Comparison of ENCODE assay signal across 24 mouse cellular contexts in the genomic region with DNA sequence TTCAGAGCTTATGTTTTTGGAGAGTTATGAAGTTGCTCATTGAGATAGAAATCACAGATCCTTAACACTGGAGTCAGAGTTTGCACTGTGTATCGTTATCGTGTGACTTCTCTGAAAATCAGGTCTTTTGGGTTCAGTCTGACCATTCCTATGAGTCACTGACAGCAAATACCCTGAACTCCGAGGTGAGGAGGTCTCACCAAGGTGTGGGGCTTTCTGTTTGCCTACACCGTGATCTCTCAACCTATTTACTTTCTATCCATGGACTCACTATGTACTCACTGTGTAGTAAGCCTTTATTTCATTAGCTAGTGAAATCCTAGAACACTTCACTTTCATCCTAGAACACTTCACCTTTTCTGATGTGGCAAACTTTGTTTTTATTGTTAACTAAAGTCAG.
"Had no signal": no experiment of that assay in that cellular context is flagged by ENCODE, and none has a peak within 500 bp of the region (broad histone marks: within the 10 kb centered on the region; RNA-seq: fewer than 3 reads in every experiment).

No protein-coding gene starts in this region.

- DNase-seq: gastrocnemius, adult 2 months; gastrocnemius, postnatal 10 days; gastrocnemius, postnatal 25 days; heart, postnatal 10 days; heart, postnatal 4 days; kidney, adult 18-20 months; kidney, adult 8-10 months; kidney, postnatal 10 days; kidney, postnatal 25 days; kidney, postnatal 4 days; liver, embryonic 13.5 days had no signal

- ATAC-seq: hindbrain, embryonic 16.5 days; inflammation-experienced regulatory T-cells, adult 6 months; intestine, embryonic 15.5 days; intestine, postnatal 0 days had no signal

- H3K9me3 ChIP-seq: heart, embryonic 10.5 days; intestine, embryonic 15.5 days; limb, embryonic 15.5 days had no signal

- H3K36me3 ChIP-seq: hindbrain, embryonic 12.5 days had no signal

- H3K4me3 ChIP-seq: gastrocnemius, adult 2 months; heart, embryonic 10.5 days; heart, embryonic 12.5 days; hindbrain, embryonic 10.5 days; hindbrain, embryonic 12.5 days; intestine, embryonic 15.5 days; layer of hippocampus, adult 2 months; left cerebral cortex, adult 2 months; limb, embryonic 13.5 days; limb, embryonic 15.5 days; liver, embryonic 13.5 days had no signal

- H3K27me3 ChIP-seq: heart, embryonic 12.5 days; hindbrain, embryonic 12.5 days; intestine, embryonic 15.5 days; limb, embryonic 13.5 days; limb, embryonic 15.5 days; liver, embryonic 13.5 days had no signal

- H3K4me2 ChIP-seq: heart, embryonic 12.5 days; hindbrain, embryonic 12.5 days; hindbrain, embryonic 14.5 days; intestine, embryonic 15.5 days; limb, embryonic 13.5 days; limb, embryonic 15.5 days; liver, embryonic 13.5 days had no signal

- H3K4me1 ChIP-seq: heart, embryonic 10.5 days; heart, embryonic 12.5 days; hindbrain, embryonic 10.5 days; hindbrain, embryonic 12.5 days; limb, embryonic 15.5 days; liver, embryonic 13.5 days had no signal

- H3K27ac ChIP-seq: gastrocnemius, adult 2 months; heart, embryonic 10.5 days; hindbrain, embryonic 10.5 days; hindbrain, embryonic 12.5 days; hindbrain, embryonic 14.5 days; intestine, embryonic 15.5 days; layer of hippocampus, adult 2 months; left cerebral cortex, adult 2 months; limb, embryonic 13.5 days; limb, embryonic 15.5 days; liver, embryonic 13.5 days had no signal

- H3K9ac ChIP-seq: heart, embryonic 12.5 days; hindbrain, embryonic 12.5 days; hindbrain, embryonic 14.5 days; intestine, embryonic 15.5 days; limb, embryonic 13.5 days; limb, embryonic 15.5 days; liver, embryonic 13.5 days had no signal
